Mouse (Mus musculus): Measurements from ENCODE around the gene Igsf6.

- TF ChIP-seq POLR2AphosphoS2 (IDR thresholded peaks at IDR 0.05; ENCODE audit: insufficient read length, low read depth): no peak
- TF ChIP-seq TCF12 (IDR thresholded peaks at IDR 0.05; ENCODE audit: insufficient read depth, poor library complexity, severe bottlenecking): no peak
- no peak for TF ChIP-seq POLR2A (IDR thresholded peaks at IDR 0.05; ENCODE audit: insufficient read length, low read depth)
- no peak for TF ChIP-seq USF1 (IDR thresholded peaks at IDR 0.05; ENCODE audit: low read depth)
- TF ChIP-seq REST (IDR thresholded peaks at IDR 0.05; ENCODE audit: insufficient read depth, insufficient read length): no peak
- no peak for TF ChIP-seq E2F4 (IDR thresholded peaks at IDR 0.05; ENCODE audit: insufficient read depth)
- no peak for TF ChIP-seq MYOG (IDR thresholded peaks at IDR 0.05; ENCODE audit: control insufficient read depth in 1 of 3, insufficient read depth in 1 of 3, insufficient read length in 2 of 3, low read depth in 2 of 3)
- TF ChIP-seq TCF3 (IDR thresholded peaks at IDR 0.05; ENCODE audit: insufficient read length, low read depth): no peak
- TF ChIP-seq SRF (IDR thresholded peaks at IDR 0.05; ENCODE audit: control insufficient read depth, insufficient read length, low read depth): no peak
- TF ChIP-seq MYOD1 (IDR thresholded peaks at IDR 0.05; ENCODE audit: control insufficient read depth in 1 of 3, insufficient read length in 2 of 3, low read depth in 2 of 3): no peak
- no peak for TF ChIP-seq MAX (IDR thresholded peaks at IDR 0.05; ENCODE audit: low read depth)
- no peak for TF ChIP-seq CEBPB (IDR thresholded peaks at IDR 0.05; ENCODE audit: insufficient read depth, poor library complexity, severe bottlenecking)
Measured at GRCm38 (mm10) chr7:121107851-121108250, 33.5 kb upstream of the Igsf6 start.

All from myocyte (in vitro differentiated cells).